Mouse (Mus musculus) spleen, adult 18-20 months (tissue): ENCODE measurements around the gene Gm45717.
"Not testable (repeated sequence)": the region's sequence is repeated elsewhere in the genome, so short reads cannot be mapped to it uniquely, and the experiment has no call there.

ENCODE experiments used
- DNase-seq, 2 experiments: peaks; one replicate each; pipeline ENCODE4 v3.0.0; 2022; ENCODE audit warnings: mixed read lengths in 2 of 2

Gene Gm45717

GRCm38 (mm10) chr7:140955758-140956555 is at the start of gene Gm45717, which contains the start of gene Ifitm2:
Gene Gm45717, minus strand, starts transcription at chr7:140955937.
Gene Ifitm2, minus strand, starts transcription at chr7:140955987.
- no peak for DNase-seq

GRCm38 (mm10) chr7:141003248-141004010 is 47.7 kb upstream of the Gm45717 start:
- DNase-seq, result no peak

- no peak for DNase-seq
Measured at GRCm38 (mm10) chr7:141000881-141001708, 45.4 kb upstream of the Gm45717 start.

- no peak for DNase-seq
Measured at GRCm38 (mm10) chr7:140998853-140999700, 43.3 kb upstream of the Gm45717 start.

GRCm38 (mm10) chr7:140997817-140998216 is 42.1 kb upstream of the Gm45717 start:
- DNase-seq, result no peak

GRCm38 (mm10) chr7:140991117-140991689 is 35.5 kb upstream of the Gm45717 start:
- DNase-seq, result no peak

- no peak for DNase-seq
Measured at GRCm38 (mm10) chr7:140990622-140991021, 34.9 kb upstream of the Gm45717 start.

- no peak for DNase-seq
Measured at GRCm38 (mm10) chr7:140990185-140990584, 34.4 kb upstream of the Gm45717 start.

GRCm38 (mm10) chr7:140989022-140989421 is 33.3 kb upstream of the Gm45717 start:
- DNase-seq, result no peak

- DNase-seq, result no peak
Measured at GRCm38 (mm10) chr7:140987182-140988138, 31.7 kb upstream of the Gm45717 start.

GRCm38 (mm10) chr7:140982971-140983370 is 27.2 kb upstream of the Gm45717 start:
- DNase-seq, result no peak

GRCm38 (mm10) chr7:140981704-140982103 is 26.0 kb upstream of the Gm45717 start:
- no peak for DNase-seq

GRCm38 (mm10) chr7:140976720-140977119 is 21.0 kb upstream of the Gm45717 start:
- DNase-seq, result not testable (repeated sequence)

GRCm38 (mm10) chr7:140975465-140975864 is 19.7 kb upstream of the Gm45717 start:
- no peak for DNase-seq

- no peak for DNase-seq
Measured at GRCm38 (mm10) chr7:140974940-140975339, 19.2 kb upstream of the Gm45717 start.

GRCm38 (mm10) chr7:140973396-140974165 is 17.8 kb upstream of the Gm45717 start:
- no peak for DNase-seq

- DNase-seq, result no peak
Measured at GRCm38 (mm10) chr7:140971479-140972171, 15.9 kb upstream of the Gm45717 start.

GRCm38 (mm10) chr7:140970931-140971330 is 15.2 kb upstream of the Gm45717 start:
- no peak for DNase-seq

- not testable (repeated sequence) for DNase-seq
Measured at GRCm38 (mm10) chr7:140968710-140969109, 13.0 kb upstream of the Gm45717 start.
